Mouse (Mus musculus) layer of hippocampus, adult 9-10 months (tissue): ENCODE measurements around the gene Ufd1.

Source experiments
- DNase-seq: peaks from one replicate; pipeline ENCODE4 v3.0.0; 2022; ENCODE audit warnings: low spot score

The Ufd1 gene

DNA sequence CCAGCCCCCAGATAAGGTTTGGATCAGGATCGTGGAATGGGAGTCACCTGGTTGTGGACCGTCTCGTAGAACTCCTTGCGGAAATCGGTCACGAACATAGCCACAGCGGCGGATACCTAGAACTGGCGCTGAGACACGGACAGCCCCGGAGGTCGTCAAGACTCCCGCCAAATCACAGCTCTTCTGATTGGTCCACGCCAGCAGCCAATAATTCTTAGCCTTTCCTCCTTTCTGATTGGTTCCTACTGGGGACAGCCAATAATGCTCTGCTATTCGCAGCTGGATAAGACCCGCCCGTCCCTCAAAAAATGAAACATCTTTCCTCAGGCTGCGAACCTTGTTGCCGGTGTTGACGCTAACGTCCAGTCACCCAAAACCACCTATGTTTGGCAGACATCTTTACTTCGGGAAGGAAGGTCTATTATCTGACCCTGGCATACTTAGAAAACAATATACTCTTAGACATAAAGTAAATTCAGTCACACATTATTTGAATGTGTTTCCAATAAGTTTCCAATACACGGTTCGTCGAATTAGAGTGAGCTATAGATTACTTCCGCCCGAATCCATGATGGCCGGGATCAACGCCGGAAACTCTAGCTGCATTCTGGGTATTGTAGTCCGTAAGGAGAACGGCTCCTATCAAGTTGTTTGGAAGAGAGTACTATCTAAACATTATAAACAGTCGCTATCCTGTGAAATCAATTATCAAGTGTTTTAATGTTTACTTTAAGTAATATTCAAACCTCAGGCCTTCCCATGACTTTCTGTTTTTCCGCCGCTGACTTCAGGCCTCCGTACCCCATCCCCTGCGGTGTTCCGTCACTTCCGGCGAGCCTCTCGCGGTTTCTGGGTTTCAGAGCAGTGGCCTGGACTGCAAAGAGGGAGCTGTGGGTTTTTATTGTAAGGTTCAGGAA is at the start of gene Ufd1, which contains the start of gene Cdc45:
Gene Ufd1 (plus strand): TSS at position 312 of the 917 bp plus-strand sequence.
Gene Cdc45 (minus strand): TSS at position 520 of the 917 bp plus-strand sequence.
- DNase-seq, result peak; percentile 93

DNA sequence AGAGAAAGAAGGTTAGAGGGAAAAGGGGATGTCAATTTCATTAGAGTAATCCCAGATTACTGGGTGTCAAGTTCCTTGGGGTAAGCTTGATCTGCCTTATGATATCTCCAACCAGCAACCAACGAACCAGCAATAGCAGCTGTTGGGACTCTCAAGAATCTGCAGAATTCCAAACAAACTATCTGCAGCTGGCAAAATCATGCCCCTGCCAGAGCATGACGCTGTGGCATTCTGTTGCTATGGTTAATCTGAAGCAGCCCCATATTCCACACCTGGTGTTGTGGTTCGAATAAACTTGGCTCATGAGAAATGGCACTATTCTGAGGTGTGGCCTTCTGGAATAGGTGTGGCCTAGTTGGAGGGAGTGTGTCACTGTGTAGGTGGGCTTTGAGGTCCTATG is 48.6 kb upstream of the Ufd1 start:
- DNase-seq, result no peak

- no peak for DNase-seq
These were observed 45.2 kb upstream of the Ufd1 start for GRCm38 (mm10) chr16:18766390-18766789.

DNA sequence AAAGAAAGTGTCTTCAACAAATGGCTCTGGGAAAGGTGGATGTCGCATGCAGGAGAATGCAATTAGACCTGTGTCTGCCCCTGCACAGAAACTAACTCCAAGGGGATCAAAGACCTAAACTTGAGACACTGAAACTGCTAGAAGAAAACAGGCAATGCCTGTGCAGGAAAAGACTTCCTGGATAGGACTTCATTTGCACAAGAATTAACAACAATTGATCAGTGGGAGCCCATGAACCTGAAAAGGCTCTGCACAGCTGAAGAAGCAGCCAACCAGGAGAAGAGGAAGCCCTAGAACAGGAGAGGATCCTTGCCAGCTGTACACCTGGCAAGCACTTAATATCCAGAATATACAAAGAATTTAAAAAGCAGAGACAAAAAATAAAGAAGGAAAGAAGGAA is 42.1 kb upstream of the Ufd1 start:
- DNase-seq, result no peak

DNA sequence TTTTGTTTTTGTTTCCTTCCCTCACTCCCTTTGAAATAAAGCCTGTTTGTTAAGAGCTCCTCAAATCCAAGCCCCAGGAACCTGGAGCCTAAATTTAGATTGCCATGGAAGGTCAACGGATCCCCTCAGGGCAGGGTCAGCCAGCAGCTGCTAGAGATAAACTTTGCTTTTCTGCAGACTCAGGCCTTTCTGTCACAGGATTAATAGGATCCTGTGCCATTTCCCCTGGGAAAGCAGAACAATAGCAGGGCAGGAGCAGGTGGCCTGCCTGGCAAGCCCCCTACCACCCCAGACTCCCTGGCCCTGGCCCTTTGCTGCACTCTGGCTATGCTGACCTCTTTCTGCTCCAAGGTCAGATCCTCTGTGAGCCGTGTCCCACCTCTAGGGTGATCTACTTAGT is 37.6 kb upstream of the Ufd1 start:
- no peak for DNase-seq

DNA sequence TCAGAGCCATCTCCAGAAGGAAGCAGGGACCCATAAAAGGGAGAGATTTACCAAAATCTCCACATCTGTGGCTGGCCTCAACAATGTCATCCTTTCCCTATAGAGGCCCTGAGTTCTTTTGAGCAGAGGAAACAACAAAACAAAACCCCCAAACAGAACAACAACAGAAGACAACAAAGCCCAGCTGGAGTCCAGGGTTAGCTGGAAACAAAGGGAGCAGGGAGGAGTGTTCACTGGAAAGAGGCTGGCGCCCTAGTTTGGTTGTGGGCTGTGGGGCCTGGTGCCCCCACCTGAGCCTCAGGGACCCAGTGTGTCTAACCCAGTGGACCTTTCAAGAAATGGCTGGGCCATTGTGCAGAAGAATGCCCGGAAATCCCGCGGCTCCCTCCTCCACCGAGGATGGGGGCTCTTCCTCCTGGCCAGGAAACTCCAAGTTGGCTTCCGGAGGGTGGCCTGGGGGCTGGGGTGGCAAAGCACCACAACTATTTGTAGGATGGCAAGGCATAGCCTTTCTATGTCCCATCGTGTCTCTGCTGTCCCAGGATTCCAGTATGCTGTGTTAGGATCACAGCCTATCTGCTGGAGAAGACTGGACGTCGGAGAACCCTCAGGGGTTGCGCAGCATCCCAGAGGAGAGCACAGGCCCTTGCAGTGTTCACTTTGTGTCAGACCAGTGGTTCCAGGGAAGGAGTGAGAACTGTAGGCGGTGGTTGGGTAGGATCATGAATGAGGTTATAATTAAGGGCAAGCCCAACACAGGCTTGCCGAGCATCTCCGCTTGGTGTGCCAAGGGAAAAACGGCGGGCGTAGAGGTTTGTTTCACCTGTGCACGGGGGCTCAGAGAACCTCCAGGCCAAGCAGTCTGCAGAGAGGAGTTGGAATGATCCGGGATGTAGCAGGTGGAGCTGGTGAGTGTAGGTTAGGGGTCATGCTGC is 35.7 kb upstream of the Ufd1 start:
- no peak for DNase-seq

- DNase-seq, result no peak
These were observed 35.0 kb upstream of the Ufd1 start, which contains the start of gene Cldn5 for GRCm38 (mm10) chr16:18776556-18777100. TSS of gene Cldn5 (plus strand) at chr16:18776847.

- DNase-seq, result no peak
These were observed 34.2 kb upstream of the Ufd1 start for GRCm38 (mm10) chr16:18777101-18778080.

GRCm38 (mm10) chr16:18778461-18778860 is 33.1 kb upstream of the Ufd1 start:
- no peak for DNase-seq

GRCm38 (mm10) chr16:18781810-18782209 is 29.8 kb upstream of the Ufd1 start:
- no peak for DNase-seq

GRCm38 (mm10) chr16:18785025-18785424 is 26.6 kb upstream of the Ufd1 start:
- no peak for DNase-seq

DNA sequence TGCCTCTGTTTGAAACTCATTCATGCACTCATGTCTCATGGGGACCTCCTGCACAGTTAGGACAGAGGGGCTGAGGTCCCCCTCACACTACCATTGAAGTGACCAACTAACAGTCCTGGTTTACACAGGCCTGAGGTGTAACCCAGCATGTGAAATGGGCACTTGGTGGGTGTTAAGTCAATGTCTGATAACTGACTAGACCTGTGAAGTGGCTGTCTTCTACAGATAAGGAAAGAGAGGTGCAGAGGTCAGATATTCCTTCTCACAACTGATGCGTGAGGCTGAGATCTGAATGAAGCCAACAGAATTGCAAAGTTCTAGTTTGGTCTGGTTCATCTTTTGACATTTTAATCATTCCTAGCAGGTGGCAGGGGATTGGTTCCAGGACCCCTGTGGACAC is 26.1 kb upstream of the Ufd1 start:
- DNase-seq, result no peak

DNA sequence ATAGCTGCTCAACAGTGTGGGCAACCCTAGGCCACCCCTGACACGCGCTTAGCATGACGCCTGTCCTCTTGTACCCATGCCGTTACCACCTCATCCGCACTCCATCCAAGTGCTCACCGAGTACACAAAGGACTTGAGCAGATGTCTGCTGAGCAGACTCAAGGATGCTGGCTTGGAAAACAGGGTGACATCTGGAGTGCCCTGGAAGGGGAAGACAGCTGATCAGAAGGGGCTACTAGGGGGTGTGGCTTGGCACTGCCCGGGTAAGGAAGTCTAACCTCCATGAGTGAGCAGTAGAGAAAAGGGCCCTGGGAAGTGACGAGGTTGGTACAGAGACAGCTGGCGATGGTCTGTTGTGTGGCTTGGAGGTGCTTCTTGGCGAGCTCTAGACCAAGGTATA is 24.9 kb upstream of the Ufd1 start:
- DNase-seq, result no peak

GRCm38 (mm10) chr16:18788627-18789406 is 22.8 kb upstream of the Ufd1 start:
- no peak for DNase-seq

DNA sequence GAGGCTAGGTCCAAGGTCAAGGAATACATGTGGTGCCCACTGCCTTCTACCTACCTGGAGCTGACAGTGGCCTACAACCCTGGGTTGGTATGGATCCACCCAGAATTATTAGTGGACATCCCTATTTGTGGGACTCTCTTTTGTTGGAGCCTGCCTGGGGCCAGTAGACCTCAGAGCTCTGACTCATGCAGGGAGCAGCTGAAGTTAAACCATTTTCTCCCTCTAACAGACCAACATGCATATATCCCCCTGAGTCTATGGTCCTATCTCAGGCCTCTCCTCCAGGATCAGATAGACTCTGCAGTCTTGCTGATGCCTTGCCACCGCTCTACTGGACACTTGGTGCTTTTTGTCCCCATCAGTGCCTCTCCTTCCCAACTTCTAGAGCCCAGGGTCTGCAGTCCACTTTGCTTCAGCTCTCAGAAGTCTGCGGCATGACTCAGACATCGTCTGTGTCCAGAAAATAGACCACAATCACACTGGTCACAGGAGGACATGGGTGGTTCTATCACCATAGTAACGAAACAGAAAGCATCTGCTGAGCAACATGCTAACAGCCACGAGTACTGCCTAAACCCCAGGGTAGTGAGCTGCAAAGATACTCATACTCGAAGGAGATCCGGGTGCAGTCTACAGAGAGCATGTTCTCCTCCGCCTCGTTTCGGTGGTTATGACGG is 16.2 kb upstream of the Ufd1 start:
- no peak for DNase-seq

DNA sequence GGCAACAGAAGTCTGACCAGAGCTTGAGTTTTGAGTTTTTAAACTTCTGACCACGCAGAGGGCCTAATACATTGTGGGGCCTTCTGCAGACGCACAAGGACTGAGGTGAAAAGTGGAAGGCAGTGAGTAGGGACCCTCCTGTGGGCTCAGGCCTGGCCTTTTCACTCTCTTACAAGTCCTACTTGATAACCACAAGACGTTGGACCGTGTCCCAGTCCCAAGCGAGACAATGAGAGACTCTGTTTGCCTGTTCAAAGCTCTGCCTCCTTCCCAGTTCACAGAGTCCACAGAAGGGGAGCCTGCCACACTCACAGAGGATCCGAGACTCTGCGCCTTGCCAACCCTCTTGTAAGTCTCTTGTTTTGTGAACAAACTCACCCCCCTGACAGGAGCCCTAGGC is 14.9 kb upstream of the Ufd1 start:
- DNase-seq, result no peak

- DNase-seq, result no peak
These were observed 13.4 kb upstream of the Ufd1 start for GRCm38 (mm10) chr16:18798151-18798550.

DNA sequence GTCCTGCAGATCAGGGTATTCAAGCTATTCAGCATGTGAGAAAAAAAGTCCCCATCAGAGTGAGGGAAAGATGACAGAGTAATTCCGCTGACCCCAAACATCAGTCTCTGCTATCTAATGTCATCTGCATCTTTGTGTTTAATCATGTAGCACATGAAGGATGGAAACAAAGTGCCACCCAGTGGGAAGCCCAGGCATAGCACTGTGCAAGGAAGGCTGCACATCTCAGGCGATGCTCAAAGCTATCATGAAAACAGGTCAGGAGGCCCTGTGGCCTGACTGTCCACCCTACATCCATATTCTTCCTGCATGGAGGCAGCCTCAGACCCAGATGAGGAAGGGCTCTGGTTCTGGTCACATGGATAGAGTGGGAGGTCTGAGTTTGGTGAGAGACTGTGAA is 12.7 kb upstream of the Ufd1 start:
- DNase-seq, result peak; percentile 55

DNA sequence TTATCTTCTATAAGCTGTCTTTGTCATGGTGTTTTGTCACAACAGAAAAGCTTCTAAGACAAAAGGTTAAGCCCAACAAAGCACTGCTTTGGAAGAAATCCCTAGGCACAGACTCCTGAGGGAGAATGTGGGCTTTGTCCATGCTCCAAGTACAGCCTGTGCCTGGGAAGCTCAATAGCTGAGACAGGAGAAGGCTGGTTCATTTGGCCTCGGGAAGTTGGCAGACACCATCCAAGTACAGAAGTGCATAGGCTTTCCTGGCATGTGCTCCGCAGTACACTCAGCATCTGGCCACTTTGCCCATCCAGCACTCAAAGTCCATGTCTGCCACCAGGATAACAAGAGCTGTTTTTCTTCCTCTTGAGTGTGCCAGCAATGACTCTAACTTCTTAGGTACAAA is 5.8 kb upstream of the Ufd1 start:
- DNase-seq, result no peak

DNA sequence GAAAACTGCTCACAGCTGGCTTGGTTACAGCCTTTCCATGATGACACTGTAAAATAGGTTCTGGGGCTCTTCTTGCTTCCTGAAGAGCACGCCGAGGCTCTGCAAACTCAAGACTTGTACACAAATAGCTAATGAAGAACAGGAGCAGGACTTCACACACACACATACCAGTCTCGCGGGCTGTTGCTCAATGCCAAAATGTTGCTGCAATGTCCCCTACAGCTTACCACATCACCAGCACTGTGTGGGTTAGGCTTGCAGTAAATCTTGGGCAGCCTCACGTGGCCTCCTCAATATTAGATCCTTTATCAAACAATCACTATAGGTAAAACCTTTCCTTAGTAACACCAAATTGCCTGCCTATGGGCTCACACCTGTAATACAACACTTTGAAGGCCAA is 2.6 kb upstream of the Ufd1 start:
- no peak for DNase-seq
